Mouse (Mus musculus) mesoderm, embryonic 11.5 days (tissue): Measurements from ENCODE around the gene Gprin2.

Experiments
- DNase-seq: peaks from one replicate; pipeline ENCODE4 v3.0.0-alpha.2; 2012; ENCODE audit warnings: low read depth, low spot score

Gprin2 gene

DNA sequence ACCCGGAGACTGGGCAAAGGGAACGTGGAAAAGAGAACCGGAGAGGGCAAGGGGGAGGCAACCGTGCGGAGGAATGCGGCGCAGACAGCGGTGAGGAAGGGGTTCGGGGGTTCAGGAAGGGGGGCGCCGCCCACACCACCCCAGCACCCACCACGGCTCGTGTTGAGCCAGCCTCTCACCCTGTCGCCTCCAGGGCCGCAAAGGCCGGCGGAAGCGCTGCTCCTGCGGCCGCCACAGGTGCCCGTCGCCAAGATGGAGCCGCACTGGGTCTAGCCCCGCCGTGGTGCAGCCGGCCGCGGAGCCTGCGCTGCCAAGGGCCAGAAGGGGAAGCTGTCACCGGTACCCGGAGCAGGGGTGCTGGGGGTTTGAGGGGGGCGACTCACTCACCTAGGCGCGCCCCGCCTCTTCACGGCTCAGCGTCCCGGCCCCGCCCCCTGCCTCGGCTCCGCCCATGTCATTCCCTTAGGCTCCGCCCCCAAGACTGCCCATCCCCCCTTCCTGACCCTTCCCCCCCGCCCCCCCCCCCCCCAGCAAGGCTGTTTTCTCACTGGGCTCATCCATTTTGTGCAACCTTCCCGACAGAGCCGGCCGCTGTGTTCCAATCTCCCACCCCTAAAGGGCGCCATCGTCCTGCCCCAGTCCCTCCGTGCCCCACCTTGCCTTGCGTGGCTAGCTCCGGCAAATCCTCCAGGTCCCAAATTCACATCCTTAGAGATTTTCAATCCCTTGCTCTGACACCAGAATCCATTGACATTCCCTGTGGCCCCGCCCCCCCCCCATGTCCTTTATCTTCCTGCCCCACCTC is at the start of gene Gprin2:
Gene Gprin2 (minus strand): TSS at position 423 of the 805 bp plus-strand sequence.
- DNase-seq: peak; percentile 22

DNA sequence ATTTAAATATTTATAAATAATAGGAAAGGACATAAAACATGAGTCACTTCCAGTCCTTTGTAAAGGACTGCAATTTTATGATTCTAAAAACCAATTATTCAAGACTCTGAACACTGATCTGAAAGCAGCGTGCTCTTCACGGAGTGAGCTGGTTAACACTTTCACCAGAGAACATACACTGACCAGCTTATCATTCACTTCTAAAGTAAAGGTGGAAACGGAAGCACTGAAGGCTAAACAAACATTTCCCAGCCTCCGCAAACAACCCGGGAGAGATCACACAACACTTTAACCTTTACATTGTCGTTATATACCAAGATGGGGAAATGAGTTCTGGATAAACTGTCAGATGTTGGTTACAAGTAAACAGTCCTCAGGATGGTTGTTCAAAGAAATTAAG is 39.2 kb upstream of the Gprin2 start:
- no peak for DNase-seq

DNA sequence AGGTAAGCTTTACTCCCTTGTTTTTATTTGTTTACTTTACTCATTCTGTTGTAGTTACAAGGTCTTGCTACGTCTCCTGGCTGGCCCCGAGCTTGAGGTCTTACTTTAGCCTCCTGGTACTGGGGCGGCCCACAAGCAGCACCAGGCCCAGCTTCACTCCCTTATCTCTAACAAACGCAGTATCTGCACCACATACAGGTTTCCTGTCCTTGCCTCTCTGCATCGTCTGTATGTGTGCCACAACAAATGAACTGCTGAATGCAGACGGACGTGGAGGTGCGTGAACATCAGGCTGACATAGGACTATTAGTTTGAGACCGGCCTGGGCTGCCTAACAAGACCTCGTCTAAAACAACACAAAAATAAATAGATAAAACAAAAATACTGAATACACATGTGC is 38.8 kb upstream of the Gprin2 start:
- DNase-seq: no peak

DNA sequence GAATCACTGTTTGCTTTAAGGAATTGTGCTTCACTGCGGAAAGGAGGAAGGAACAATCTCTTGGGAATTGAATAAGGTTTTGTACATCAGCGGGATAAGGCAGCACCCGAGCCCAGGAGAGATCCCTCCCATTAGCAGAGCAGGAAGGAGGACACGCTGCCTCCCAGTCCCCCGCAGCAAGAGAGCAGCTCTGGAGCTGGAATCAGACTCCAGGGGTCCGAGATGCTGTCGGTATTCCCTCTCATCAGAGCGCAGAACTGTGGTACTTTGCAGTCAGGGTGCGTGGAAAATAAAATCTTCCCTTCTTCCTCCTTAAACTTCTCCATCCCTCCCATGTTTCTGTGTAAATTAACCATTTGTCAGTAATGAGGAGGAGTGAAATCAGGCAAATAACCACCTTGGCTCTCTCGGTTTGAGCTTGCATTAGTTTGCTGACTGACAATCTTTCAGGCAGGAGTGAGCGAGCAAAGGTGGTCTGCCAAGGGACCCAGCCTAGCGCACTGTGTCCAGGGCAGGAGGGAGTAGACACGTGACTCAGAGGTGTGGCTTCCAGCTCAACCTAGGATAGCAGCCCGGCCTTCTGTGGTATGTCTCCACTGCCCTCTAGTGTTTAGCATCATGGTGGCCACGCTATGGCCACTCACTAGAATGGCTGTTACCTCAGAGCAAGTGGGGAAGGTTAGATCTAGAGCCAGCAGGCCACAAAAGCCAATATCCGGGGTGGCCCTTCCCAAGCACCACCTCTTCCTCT is 33.4 kb upstream of the Gprin2 start:
- DNase-seq: peak; percentile 82

DNA sequence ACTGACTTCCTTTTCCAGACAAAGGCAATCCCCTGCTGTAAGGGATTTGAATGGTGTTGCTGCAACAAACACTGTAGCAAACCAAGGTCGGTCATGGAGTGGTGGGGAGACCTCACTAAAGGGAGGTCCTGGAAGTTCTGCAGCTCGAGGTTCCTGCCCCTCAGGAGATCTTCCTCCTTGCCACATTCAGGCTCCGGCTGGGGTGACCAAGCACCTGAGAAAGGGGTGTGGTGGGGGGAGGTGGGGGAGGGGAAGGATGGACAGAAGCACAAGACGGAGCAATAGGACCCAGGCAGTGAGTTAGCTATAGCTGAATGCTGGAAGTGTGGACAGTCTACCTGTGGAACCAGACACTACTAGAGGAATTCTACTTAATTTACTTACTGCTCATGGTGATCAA is 32.4 kb upstream of the Gprin2 start:
- no peak for DNase-seq

DNA sequence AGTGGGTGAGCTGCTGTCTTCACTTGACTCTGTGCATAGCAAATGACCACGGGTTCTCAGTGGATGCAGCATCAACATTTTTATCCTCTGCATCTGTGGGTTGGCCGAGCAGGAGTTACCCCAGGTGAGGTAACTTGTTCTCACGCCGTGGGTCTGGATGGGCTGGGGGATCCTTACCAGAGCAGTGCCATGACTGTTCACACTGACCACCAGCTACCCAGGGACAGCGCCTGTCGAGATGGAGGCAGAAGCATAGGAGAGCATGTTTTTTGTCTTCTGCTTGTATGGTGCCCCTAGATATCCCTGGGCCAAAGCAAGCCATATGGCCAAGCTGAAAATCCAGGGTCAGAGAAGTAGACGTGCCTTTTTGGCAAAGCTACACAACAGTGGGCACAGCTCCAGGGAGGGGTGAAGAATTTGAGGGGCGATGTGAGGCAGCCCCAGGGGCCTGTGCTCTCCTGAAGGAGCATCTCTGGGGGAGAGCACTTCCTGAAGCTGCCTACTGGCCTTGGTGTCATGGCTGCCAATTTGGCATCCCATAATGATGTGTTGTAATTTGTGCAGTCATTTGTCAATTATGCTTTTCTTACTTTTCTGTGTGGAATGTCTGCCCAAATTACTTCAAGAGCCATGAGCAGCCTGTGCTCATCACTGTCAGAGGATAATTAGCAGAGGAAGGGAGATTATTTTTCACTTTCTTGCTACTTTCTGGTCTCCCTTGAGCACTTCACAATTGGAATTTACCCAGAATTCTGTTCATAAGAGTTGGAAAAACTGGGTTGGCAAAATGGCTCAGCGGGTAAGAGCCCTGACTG is 31.6 kb upstream of the Gprin2 start:
- no peak for DNase-seq

DNA sequence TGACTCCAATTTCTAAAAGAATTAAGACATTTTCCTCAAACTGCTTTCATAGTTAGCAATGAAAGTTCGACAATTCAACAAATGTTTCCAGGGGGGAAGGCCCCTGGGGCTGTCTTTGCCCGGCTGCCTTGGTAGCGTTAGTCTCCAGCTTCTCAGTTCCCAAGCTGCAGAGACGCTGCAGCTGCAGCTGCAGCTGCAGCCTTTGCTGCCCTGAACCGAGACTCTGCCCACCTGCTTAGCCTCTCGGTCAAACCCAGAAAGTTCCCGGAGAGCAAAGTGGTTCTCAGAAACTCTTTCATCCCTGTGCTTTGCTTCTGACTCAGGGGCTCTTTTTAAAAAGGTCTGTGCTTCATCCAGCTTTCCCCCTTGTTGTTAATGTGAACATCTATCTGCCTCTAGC is 30.9 kb upstream of the Gprin2 start:
- no peak for DNase-seq

DNA sequence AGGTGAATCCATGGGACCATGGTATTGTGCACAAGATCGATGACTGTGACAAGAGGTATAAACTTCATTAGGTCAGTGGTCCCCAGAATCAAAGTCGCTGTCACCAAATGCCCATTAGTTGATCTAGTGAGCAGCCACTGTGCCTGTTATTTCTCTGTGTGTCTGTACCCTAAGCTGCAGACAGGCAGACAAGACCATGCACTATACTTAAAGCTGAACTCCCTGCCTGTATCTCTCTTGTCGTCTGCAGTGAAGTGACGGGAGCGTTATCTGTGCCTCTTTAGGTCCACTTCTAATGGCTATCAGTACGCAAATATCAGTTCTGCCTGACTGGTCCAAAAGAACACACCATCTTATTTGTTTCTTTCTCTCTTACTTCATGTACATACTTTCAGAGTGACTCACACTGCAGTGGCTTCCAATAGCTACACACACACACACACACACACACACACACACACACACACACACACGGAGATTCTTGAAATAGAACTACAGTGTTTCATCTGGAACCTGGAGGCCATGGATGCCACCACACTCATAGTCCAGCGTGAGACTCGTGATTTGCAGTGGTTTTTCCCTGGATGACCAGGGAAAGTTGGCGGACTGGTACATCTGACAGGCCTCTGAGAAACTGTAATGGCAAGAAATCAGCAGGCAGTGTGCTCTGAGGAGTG is 27.5 kb upstream of the Gprin2 start:
- no peak for DNase-seq

DNA sequence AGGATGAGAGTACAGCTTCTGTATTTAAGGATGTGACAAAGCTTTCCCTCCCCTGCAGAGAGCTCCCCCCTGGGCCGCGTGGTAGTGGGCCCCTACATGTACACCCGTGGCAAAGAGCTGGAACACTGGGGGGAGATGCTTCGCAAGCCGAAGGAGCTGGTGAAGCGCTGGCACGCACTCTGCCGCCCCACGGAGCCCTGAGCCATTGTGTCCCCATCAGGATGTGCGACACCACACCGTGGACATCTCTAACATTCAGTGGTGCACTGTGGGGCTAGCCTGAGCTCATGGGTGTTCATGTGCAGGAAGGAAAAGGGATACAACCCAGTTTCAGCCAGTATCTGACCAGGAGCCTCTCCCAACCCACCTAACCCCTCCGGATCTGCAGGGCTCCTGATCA is 26.5 kb upstream of the Gprin2 start:
- DNase-seq: no peak

DNA sequence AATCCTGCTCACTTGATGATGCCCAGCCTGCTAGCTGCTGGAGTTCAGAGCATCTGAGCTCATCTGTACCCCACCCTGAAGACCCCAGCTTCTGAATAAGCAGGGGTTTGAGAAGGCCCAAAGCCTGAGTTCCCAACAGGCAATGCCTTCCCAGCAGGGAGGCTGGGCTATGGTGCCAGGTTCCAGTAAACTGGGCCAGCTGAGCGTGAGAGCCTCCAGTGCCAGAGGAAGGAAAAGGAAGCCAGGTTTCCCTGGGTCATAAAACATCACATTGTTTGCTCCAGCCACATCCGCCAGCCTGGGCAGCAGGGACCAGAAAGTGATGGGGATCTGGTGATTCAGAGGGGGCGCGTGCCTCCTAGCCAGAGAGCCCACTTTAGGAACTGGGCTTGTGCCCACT is 25.1 kb upstream of the Gprin2 start:
- DNase-seq: no peak

DNA sequence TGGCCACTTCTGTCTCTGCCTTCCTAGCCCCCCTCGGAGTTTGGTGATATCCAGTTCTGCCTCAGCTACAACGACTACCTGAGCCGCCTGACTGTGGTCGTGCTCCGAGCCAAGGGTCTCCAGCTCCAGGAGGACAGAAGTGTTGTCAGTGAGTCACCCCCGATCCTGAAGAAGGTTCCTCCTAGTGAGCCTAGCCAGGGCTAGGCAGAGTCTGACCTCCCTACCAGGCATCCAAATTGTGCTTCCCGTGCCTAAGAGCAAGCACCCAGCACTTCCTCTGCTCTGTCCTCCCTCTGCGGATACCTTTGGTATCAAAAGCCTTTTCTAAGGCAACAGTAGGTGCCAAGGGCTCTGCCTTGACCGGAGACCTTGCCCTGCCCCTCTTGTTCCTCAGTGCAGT is 24.5 kb upstream of the Gprin2 start:
- no peak for DNase-seq

DNA sequence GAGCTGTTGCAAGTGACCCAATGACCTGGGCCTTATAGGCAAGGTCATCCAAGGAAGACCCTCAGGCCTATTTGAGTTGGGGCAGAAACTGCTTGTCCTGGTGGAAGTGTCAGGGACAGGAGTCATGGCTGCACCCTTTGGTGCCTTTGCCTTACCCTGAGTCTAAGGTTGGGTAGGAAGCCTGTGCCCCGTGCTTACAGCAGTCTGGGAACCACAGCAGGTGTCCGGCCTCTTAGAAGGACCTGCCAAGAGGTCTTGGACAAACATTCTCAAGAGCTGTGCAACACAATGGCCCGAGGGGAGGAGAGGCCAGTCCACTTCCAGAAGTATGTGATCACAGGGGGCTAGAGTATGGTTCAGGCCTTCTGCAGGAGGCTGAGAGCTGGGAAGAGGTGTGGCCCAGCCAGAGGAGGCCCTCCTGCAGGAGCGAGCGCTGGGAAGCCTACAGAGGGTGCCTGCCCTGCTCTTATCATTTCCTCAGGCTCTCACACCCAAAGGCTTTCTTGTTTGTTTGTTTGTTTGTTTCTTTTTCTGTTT is 22.0 kb upstream of the Gprin2 start:
- no peak for DNase-seq

DNA sequence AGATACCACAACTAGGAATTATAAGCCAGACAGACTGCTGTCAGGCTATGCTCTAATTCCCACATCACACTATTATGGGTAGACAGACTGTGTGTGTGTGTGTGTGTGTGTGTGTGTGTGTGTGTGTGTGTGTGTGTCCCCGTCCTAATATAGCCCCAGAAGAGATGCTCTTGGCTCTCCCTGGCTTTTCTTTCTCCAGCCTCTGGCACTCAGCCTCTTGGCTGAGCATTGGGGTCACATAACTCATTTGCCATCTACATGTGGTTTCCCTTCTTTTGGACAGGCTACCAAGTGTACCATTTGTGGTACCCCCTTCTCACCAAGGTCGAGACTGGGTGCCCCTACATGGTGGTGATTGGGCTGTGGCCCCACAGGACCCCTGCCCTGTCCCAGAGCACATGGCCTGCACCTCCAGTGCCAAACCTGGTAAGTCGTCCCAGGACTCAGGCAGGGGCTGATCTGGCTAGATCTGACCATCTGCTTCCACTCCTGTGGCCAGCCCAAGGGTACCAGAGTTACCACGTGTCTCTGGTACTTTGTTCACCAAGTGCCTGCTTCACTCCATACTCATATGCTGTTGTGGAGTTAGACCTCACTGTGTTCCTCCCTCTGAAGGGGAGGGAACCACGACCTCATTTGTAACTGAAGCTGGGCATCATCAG is 20.1 kb upstream of the Gprin2 start:
- DNase-seq: no peak

DNA sequence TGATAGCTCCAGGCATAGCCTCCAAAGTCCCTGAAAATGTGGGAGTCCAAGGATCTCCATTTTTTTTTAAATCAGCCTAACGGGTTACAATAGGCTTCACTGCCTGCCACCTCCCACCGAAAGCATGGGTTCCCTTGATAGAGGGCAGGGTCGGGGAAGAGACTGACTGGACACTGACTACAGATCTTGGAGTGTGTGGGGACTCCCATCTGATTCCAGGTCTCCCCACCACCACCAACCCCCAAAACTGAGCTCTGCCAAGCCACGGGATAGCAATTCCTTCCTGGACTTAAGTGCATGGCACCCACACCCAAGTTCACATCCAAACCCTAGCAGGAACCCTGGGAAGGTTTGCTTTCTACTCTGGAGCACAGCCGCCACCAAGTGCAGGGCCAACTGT is 19.0 kb upstream of the Gprin2 start:
- DNase-seq: no peak

DNA sequence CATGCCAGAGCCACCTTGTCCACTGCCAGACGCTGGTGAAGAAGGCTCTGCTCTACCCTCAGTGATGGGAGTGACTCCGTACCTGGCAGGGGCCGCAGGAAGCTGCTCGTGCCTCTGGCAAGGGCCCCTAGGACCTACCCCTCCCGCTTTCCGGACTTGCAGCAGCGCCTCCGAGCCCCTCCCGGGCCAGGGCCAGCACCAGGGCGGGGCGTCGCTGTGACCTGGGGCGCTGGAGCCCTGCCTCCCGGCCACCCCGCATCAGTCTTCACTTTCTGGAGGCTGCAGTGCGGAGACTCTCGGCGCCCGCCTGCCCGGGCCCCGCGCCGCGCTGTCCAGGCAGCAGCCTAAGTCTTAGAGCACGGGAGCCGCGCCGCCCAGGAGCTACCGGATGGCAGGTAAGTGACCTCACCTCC is 18.3 kb upstream of the Gprin2 start:
- DNase-seq: no peak

DNA sequence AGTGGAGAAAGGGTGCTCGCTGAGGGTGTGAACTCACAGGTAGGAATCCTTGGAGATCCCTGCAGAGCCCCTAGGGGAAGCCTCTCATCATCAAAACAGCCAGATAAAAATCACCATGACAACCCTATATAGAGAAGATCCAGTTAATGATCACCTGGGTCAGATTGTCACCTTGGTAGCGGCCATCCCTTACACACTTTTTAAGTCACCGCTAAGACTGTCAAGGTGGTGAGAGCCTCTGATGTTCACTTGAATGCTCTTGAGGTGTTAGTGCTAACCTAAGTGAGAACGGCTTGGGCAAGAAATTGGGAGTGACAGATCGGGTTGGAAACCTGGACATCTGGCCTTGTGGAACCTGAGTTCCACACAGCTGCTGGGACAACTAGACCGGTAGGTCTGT is 17.8 kb upstream of the Gprin2 start, which contains the start of gene Syt15:
Gene Syt15 (plus strand): TSS at position 301 of the 400 bp plus-strand sequence.
- no peak for DNase-seq

DNA sequence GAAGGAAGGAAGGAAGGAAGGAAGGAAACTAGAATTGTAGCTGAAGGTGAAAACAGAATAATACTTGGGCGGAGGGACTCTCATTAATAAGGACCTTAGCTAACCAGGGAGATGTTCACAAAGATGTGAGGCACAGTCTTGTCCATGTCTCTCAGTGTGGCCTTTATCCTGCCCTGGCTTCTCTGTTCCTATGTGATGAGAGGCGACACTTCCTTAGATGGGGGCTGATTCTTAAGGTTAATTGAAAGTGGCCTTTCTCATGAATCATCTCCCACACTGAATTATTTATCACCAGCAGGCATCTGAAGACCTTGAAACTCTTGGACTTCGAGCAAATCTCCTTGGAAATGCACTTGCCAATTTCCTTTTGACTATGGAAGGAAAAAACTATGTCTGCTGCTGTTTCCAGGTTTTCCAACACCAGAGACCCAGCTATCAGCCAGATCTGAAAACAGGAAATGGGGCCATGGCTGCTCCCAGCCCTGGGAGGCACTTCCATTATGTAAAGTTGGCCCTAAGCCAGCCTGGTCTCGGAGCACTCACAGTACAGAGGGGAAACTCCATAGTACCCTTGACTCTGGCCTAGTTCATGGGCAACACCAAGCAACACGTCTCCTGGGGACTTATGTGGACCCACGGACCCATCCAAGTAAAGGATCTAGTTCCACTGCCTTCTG is 14.1 kb upstream of the Gprin2 start:
- DNase-seq: no peak

DNA sequence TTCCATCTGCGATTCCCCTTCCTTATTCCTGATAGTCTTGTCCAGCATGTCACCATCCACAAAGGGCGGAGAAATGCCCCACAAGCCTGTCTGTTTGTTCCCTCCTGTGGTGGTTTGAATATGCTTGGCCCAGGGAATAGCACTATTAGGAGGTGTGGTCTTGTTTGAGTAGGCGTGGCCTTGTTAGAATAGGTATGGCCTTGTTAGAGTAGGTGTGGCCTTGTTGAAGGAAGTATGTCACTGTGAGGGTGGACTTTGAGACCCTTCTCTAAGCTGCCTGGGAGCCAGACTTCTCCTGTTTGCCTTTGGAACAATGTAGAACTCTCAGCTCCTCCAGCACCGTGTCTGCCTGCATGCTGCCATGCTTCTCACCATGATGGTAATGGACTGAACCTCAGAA is 8.5 kb upstream of the Gprin2 start:
- no peak for DNase-seq

DNA sequence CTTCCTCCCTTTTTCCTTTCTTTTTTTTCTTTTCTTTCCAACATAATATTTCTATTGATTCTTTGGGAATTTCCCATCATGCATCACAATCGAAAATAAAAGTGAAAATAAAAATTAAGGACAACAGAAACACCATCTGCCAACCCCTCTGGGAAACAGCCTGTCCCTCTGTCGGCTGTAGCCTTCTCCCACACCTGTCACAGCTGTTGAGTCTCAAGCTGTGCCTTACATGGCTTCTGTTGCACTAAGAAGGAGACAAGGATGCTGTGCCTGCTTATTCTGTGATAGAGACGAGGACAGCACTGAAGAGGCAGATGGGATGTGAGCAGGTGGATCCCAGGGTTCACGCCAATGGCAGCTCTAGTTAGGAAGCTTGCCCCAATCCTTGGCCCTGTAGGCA is 7.6 kb upstream of the Gprin2 start:
- DNase-seq: no peak

DNA sequence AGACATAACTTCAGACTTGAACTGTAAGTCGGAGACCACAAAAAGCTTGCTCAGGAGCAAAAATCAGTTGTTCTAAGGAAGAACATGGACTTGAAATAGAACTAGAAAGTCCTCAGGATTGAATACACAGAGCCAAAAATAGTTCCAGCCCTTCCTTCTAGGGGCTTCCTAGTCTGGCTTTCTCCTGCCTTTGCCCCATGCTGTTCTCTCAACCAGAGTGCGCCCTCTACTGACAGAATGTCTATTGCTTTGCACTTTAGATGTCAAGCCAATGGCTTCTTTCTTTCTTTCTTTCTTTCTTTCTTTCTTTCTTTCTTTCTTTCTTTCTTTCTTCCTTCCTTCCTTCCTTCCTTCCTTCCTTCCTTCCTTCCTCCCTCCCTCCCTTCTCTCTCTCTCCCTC is 7.2 kb upstream of the Gprin2 start:
- peak; percentile 34 for DNase-seq
